Mouse (Mus musculus) embryonic facial prominence, embryonic 11.5 days (tissue): Measurements from ENCODE around the gene Retreg3. TPM values are rescaled to one million over a fixed set of nuclear protein-coding genes. Genes with fewer than 3 reads are reported as not detected.

Source experiments
- ATAC-seq: fragments of 200-750 bp; cut with Nextera tagmentation; replicated peaks from 2 replicates; pipeline ENCODE4 v1.8.0; 2017; ENCODE audit warnings: low read depth; ENCODE audit not compliant: insufficient number of reproducible peaks, low FRiP score, low TSS enrichment
- DNase-seq: peaks from one replicate; pipeline ENCODE4 v3.0.0-alpha.2; 2015; ENCODE audit warnings: low spot score
- H3K27ac ChIP-seq: fragments of 300-500 bp; sonication (generic); replicated peaks from 2 replicates; pipeline ENCODE4 v1.5.1; 2014; ENCODE audit warnings: mild to moderate bottlenecking, low read depth, low read length, control low read depth
- H3K27me3 ChIP-seq: fragments of 300-500 bp; sonication (generic); 2 replicates; pipeline ENCODE4 v1.6.1; 2014; ENCODE audit warnings: mild to moderate bottlenecking, low read length, moderate library complexity, mixed read lengths; ENCODE audit not compliant: control insufficient read depth, insufficient read depth
- H3K36me3 ChIP-seq: fragments of 300-500 bp; sonication (generic); replicated peaks from 2 replicates; pipeline ENCODE4 v1.6.1; 2014; ENCODE audit warnings: low read depth, mild to moderate bottlenecking, low read length, moderate library complexity, mixed read lengths; ENCODE audit not compliant: control insufficient read depth, insufficient read depth
- H3K4me1 ChIP-seq: fragments of 300-500 bp; sonication (generic); 2 replicates; pipeline ENCODE4 v1.6.1; 2014; ENCODE audit warnings: low read length, mixed read lengths; ENCODE audit not compliant: control insufficient read depth, insufficient read depth
- H3K4me2 ChIP-seq: fragments of 300-500 bp; sonication (generic); 2 replicates; pipeline ENCODE4 v1.6.1; 2014; ENCODE audit warnings: low read depth, mild to moderate bottlenecking, control low read depth, low read length, moderate library complexity
- H3K4me3 ChIP-seq: fragments of 300-500 bp; sonication (generic); 2 replicates; pipeline ENCODE4 v1.5.1; 2014; ENCODE audit warnings: low read depth, low read length, control low read depth
- H3K9ac ChIP-seq: fragments of 300-500 bp; sonication (generic); replicated peaks from 2 replicates; pipeline ENCODE4 v1.6.1; 2014; ENCODE audit warnings: mild to moderate bottlenecking, control low read depth, low read length
- H3K9me3 ChIP-seq: fragments of 300-500 bp; sonication (generic); replicated peaks from 2 replicates; pipeline ENCODE4 v1.6.1; 2016; ENCODE audit warnings: mild to moderate bottlenecking, low read length, inconsistent platforms, mixed read lengths; ENCODE audit not compliant: control insufficient read depth
- WGBS: fragments of 180-500 bp; shearing (Covaris S2); extraction: QIAGEN DNeasy Blood & Tissue Kit; methylation state at CpG from one replicate; pipeline ENCODE4 v1.1.7; 2014; 5-methylcytosine and 5-hydroxymethylcytosine counted together
- polyA plus RNA-seq: library from polyadenylated mRNA; unstranded; fragments of >200 nt; fragmentation: Nextera tagmentation; extraction: Ambion mirVana; gene quantifications from 2 replicates; pipeline ENCODE4 v1.2.1, GENCODE M21; 2014

Gene Retreg3
- polyA plus RNA-seq, 1 experiment from 2014 or later, result 10.7 TPM

DNA sequence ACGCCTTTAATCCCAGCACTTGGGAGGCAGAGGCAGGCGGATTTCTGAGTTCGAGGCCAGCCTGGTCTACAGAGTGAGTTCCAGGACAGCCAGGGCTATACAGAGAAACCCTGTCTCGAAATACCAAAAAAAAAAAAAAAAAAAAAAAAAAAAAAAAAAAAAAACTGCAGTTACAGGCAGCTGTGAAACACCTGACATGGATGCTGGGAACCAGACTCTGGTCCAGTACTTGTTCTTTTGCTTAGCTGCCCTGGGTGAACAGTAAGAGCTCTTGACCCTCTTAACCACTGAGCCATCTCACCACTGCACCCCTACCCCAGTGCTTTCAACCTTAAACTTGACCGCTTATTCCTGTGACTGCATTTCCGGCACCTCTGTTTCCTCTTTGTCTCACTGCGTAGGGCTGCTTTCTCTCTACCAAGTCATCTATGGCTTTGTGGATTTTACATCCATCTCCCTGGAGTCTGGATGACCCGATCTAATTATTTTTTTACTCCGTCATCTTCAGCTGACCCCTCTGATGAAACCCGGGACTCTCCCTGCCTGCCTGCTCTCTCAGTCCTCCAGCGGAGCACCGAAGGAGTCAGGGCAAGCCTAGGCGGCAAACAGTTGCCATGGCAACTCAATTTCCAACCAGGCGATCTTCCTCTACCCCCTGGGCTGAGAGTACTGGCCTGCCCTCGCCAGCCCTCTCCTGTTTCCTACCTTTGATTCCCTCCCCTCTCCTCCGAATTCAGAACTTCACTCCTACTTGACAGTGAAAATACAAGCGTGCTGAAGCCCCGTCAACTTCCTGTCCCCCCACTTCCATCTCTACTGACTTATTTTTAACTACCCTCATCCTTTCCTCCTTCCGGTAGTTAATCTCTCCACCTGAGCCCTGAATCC, 23.9 kb upstream of the Retreg3 start:
- peak; percentile 83 for DNase-seq
- ATAC-seq, result peak; percentile 80; the same call in 1 of the 2 replicates
- WGBS, result 20% methylated on average over 18 of the region's 19 CpGs
- Histone ChIP-seq H3K4me2 (peak overlapping the region; percentile 28), H3K4me3 (0 out of 2 replicates have a peak overlapping the region, but pooled peaks have one; percentile 3), H3K9me3 (no peaks in the 10 kb centered on the region), H3K36me3 (no peaks in the 10 kb centered on the region), H3K4me1 (no peaks in the 10 kb centered on the region), H3K27ac (no peak overlapping the region), H3K9ac (peak overlapping the region; percentile 18; the same call in 1 of the 2 replicates), H3K27me3 (no peaks in the 10 kb centered on the region; the same call in none of the 2 replicates)

DNA sequence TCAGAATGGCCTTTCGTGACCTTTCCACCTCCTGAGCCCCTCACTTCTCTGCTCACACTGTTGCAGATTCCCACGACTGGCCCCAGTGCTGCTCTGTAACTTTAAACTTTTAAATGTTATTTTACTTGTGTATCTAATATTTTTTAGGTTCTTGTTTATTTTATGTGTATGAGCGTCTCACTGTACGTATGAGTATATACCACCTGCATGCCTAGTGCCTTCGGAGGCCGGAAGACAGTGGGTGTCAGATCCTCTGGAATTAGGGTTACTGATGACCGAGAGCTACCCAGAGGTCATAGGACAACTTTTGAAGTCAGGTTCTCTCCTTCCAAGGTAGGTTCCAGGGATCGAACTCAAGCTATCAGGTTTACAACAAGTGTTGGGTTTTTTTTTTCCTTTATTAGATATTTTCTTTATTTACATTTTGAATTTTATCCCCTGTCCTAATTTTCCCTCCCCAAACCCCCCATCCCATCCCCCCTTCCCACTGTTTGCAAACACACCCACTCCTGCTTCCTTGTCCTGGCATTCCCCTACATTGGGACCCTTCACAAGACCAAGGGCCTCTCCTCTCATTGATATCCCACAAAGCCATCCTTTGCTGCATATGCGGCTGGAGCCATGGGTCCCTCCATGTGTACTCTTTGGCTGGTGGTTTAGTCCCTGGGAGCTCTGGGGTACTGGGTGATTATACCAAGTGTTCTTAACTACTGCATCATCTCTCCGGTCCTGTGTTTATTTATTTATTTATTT, 22.7 kb upstream of the Retreg3 start:
- Histone ChIP-seq H3K9me3 (no peaks in the 10 kb centered on the region), H3K4me1 (no peaks in the 10 kb centered on the region), H3K27me3 (no peaks in the 10 kb centered on the region; the same call in none of the 2 replicates), H3K36me3 (no peaks in the 10 kb centered on the region), H3K27ac (no peak overlapping the region), H3K9ac (no peak overlapping the region), H3K4me3 (no peak overlapping the region), H3K4me2 (no peak overlapping the region)
- ATAC-seq (no peak), DNase-seq (no peak)
- 81% methylated on average over 10 of the region's 10 CpGs for WGBS

DNA sequence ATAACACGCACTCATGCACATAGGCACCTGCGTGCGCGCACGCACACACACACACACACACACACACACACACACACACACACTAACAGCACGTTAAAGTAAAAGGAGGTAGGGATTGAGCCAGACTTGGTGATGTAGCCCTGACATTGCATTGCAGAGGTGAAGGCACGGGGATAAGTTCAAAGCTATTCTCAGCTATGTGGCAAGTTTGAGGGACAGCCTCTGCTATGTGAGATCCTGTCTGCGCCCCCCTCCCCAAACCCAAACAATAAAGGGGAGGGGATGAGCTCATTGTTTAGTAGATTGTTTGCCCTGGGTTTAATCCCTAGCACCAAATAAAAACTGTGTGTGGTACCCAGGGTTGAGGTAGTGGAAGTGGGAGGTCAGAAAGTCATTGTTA, 21.4 kb upstream of the Retreg3 start:
- no peak for DNase-seq
- Histone ChIP-seq H3K27me3 (no peaks in the 10 kb centered on the region; the same call in none of the 2 replicates), H3K4me3 (no peak overlapping the region), H3K36me3 (no peaks in the 10 kb centered on the region), H3K27ac (no peak overlapping the region), H3K9me3 (no peaks in the 10 kb centered on the region), H3K9ac (no peak overlapping the region), H3K4me2 (no peak overlapping the region), H3K4me1 (no peaks in the 10 kb centered on the region)
- WGBS, result 80% methylated on average over 8 of the region's 8 CpGs
- no peak for ATAC-seq

DNA sequence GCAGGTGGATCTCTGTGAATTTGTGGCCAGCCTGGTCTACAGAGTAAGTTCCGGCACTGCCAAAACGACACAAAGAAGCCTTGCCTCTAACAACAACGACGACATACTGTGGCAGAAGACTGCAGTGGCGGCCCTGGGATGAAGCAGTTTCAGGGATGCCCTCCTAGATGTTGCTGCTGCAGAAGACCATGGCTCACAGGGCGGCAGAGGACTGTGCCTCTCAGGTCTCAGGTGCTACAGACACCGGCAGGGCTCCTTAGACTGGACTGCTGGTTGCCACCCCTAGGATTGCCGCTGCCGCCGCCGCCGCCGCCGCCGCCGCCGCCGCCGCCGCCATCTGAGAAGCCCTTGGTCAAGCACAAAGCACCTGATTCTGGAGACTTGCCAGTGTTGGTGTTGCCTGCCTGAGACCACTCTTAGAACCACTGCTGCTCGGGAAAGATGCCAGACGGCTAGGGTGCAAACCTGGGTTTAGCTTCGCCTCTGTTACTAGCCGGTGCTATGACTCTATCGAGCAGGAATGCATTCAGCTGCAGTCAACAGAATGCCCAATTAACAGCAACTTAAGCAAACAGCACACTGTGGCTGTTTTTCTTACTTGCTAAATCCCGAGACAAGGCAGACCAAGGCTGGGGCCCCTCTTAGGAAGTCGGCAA, 20.6 kb upstream of the Retreg3 start:
- Histone ChIP-seq H3K4me1 (no peaks in the 10 kb centered on the region), H3K27ac (no peak overlapping the region), H3K27me3 (no peaks in the 10 kb centered on the region; the same call in none of the 2 replicates), H3K36me3 (no peaks in the 10 kb centered on the region), H3K9ac (peak overlapping the region; percentile 50), H3K4me2 (peak overlapping the region; percentile 37), H3K4me3 (0 out of 2 replicates have a peak overlapping the region, but pooled peaks have one; percentile 17), H3K9me3 (no peaks in the 10 kb centered on the region)
- ATAC-seq (no peak), DNase-seq (no peak)
- WGBS, result 45% methylated on average over 27 of the region's 27 CpGs

DNA sequence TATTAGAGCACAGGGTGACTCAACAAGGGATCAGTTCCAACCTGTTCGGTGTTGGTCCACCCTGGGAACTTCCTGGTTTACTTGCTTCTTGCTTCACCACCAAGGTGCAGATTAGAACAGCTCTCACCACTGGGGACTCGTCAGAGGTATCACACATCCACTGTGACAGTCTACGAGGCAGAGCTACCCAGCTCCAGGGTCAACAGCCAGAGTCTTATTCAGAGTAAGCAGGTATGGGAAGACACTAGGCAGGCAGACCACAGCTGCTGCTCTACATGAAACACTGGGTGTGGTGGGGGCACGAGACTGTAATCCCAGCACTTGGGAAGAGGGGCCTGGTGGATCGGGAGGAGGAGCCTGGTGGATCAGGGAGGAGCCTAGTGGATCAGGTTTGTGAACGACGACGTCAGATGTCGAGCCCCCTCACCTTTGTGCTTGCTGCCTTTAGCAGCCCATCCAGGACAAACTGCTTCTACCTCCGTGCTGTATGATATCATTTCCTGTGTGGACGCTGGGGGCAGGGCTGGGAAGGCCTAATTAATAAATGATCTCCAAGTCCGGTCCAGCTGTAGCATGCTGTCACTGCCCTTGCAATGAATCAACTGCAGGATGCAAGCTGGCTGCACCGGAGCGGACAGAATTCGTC, 19.0 kb upstream of the Retreg3 start:
- Histone ChIP-seq H3K27me3 (no peaks in the 10 kb centered on the region; the same call in none of the 2 replicates), H3K36me3 (no peaks in the 10 kb centered on the region), H3K9ac (peak overlapping the region; percentile 15; the same call in 1 of the 2 replicates), H3K27ac (no peak overlapping the region), H3K4me1 (no peaks in the 10 kb centered on the region), H3K9me3 (no peaks in the 10 kb centered on the region), H3K4me2 (peak overlapping the region; percentile 20; the same call in 1 of the 2 replicates), H3K4me3 (no peak overlapping the region)
- ATAC-seq (peak; percentile 66; the same call in 1 of the 2 replicates), DNase-seq (peak; percentile 45)
- 28% methylated on average over 15 of the region's 15 CpGs for WGBS

DNA sequence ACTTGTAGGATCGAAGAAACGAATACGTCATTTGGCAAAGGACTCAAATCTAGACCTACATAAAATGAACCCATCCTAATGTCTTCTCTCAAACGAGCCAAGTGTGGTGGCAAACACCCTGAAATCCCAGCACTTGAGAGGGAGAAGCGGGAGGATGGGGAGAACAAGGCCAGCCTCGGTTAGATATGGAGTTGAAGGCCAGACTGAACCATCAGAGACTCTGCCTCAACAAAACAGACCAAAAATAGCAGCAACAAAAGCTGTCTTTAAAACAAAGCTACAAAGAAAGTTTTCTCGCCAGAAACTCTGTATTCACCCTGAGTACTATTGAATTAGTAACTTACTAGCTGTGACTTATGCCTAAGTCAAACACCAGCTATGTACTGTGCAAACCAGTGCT, 17.3 kb upstream of the Retreg3 start:
- Histone ChIP-seq H3K4me1 (no peaks in the 10 kb centered on the region), H3K4me2 (no peak overlapping the region), H3K27ac (no peak overlapping the region), H3K9me3 (no peaks in the 10 kb centered on the region), H3K36me3 (no peaks in the 10 kb centered on the region), H3K9ac (no peak overlapping the region), H3K27me3 (no peaks in the 10 kb centered on the region; the same call in none of the 2 replicates), H3K4me3 (no peak overlapping the region)
- no peak for ATAC-seq
- no peak for DNase-seq
- WGBS, result 84% methylated on average over 7 of the region's 7 CpGs

GRCm38 (mm10) chr11:101134217-101134865, 14.6 kb upstream of the Retreg3 start:
- Histone ChIP-seq H3K4me1 (no peaks in the 10 kb centered on the region), H3K9me3 (no peaks in the 10 kb centered on the region), H3K27me3 (no peaks in the 10 kb centered on the region), H3K36me3 (no peaks in the 10 kb centered on the region), H3K4me2 (no peak overlapping the region), H3K27ac (no peak overlapping the region), H3K4me3 (no peak overlapping the region), H3K9ac (no peak overlapping the region)
- ATAC-seq (no peak), DNase-seq (no peak)
- 79% methylated on average over 13 of the region's 13 CpGs for WGBS
